Mouse (Mus musculus) bone marrow, adult 2 months (tissue): Measurements from ENCODE around the gene Mdc1.

Experiments used
- CTCF ChIP-seq: fragments of 200-500 bp; IDR thresholded peaks from 2 replicates; pipeline ENCODE4 v1.5.1; 2011; ENCODE audit warnings: low read length, control low read depth; ENCODE audit not compliant: control insufficient read depth, insufficient read depth
- POLR2A ChIP-seq: fragments of 200-500 bp; IDR thresholded peaks from 2 replicates; pipeline ENCODE4 v1.6.1; 2011; ENCODE audit warnings: low read depth, mild to moderate bottlenecking, control low read depth, low read length, borderline replicate concordance; ENCODE audit not compliant: control insufficient read depth

- TF ChIP-seq POLR2A (no peak), CTCF (no peak)
These were observed 2.7 kb upstream of the Mdc1 start for GRCm38 (mm10) chr17:35838570-35838969.
